Mouse (Mus musculus) liver, embryonic 14.5 days (tissue): Measurements from ENCODE around the gene Cpvl. TPM values are rescaled to one million over a fixed set of nuclear protein-coding genes. Genes with fewer than 3 reads are reported as not detected.

Source experiments
- ATAC-seq: fragments of 200-750 bp; cut with Nextera tagmentation; 2 replicates; pipeline ENCODE4 v1.8.0; 2017; ENCODE audit warnings: moderate number of reproducible peaks, mild to moderate bottlenecking, moderate library complexity; ENCODE audit not compliant: insufficient read depth
- DNase-seq, 3 experiments: peaks; one replicate each; pipeline ENCODE4 v3.0.0-alpha.2; 2012 to 2013; ENCODE audit warnings: low read depth in 3 of 3, low spot score in 3 of 3
- H3K27ac ChIP-seq: fragments of 300-500 bp; sonication (generic); 2 replicates; pipeline ENCODE4 v1.5.1; 2014; ENCODE audit warnings: moderate library complexity, mild to moderate bottlenecking, control low read depth, inconsistent platforms
- H3K27me3 ChIP-seq: fragments of 300-500 bp; sonication (generic); 2 replicates; pipeline ENCODE4 v1.6.1; 2014; ENCODE audit warnings: mild to moderate bottlenecking, low read length, moderate library complexity; ENCODE audit not compliant: control insufficient read depth, insufficient read depth
- H3K36me3 ChIP-seq: fragments of 300-500 bp; sonication (generic); replicated peaks from 2 replicates; pipeline ENCODE4 v1.6.1; 2014; ENCODE audit warnings: low read depth; ENCODE audit not compliant: control insufficient read depth, insufficient read depth
- H3K4me1 ChIP-seq, 2 experiments: fragments of 200-500 bp in 1 of 2; fragments of 300-500 bp in 1 of 2; sonication (generic) in 1 of 2; replicated peaks; 2 replicates each; pipeline ENCODE4 v1.6.1; 2012 to 2014; ENCODE audit warnings: antibody characterized with exemption in 1 of 2, inconsistent platforms in 1 of 2, low read length in 1 of 2; ENCODE audit not compliant: control insufficient read depth in 2 of 2, insufficient read depth in 2 of 2
- H3K4me2 ChIP-seq: fragments of 300-500 bp; sonication (generic); 2 replicates; pipeline ENCODE4 v1.6.1; 2014; ENCODE audit warnings: low read depth, mild to moderate bottlenecking, control low read depth, moderate library complexity
- H3K4me3 ChIP-seq, 2 experiments: fragments of 200-500 bp in 1 of 2; fragments of 300-500 bp in 1 of 2; sonication (generic) in 1 of 2; 2 replicates each; pipeline ENCODE4 v1.5.1; 2012 to 2014; ENCODE audit warnings: low read depth in 2 of 2, low read length in 2 of 2, mild to moderate bottlenecking in 2 of 2, control low read depth in 1 of 2, inconsistent platforms in 1 of 2, moderate library complexity in 1 of 2; ENCODE audit not compliant: insufficient read depth in 1 of 2
- H3K9ac ChIP-seq: fragments of 300-500 bp; sonication (generic); replicated peaks from 2 replicates; pipeline ENCODE4 v1.6.1; 2014; ENCODE audit warnings: mild to moderate bottlenecking, control low read depth, moderate library complexity
- H3K9me3 ChIP-seq: fragments of 300-500 bp; sonication (generic); 2 replicates; pipeline ENCODE4 v1.6.1; 2016; ENCODE audit warnings: low read length, mixed read lengths; ENCODE audit not compliant: control insufficient read depth
- CTCF ChIP-seq: IDR thresholded peaks from 2 replicates; pipeline ENCODE4 v1.5.1; 2016; ENCODE audit warnings: antibody characterized with exemption, low read depth, control low read depth
- EP300 ChIP-seq: IDR thresholded peaks from 2 replicates; pipeline ENCODE4 v1.6.1; 2016; ENCODE audit warnings: antibody characterized with exemption, low read depth
- WGBS: fragments of 180-500 bp; shearing (Covaris S2); extraction: QIAGEN DNeasy Blood & Tissue Kit; methylation state at CpG from one replicate; pipeline ENCODE4 v1.1.7; 2014; ENCODE audit not compliant: insufficient replicate concordance; 5-methylcytosine and 5-hydroxymethylcytosine counted together
- polyA plus RNA-seq, 2 experiments: library from polyadenylated mRNA; depleted of rRNA in 1 of 2; stranded (reverse) in 1 of 2; unstranded in 1 of 2; fragments of >200 nt; fragmentation: Nextera tagmentation in 1 of 2; extraction: Ambion mirVana in 1 of 2; gene quantifications; 2 replicates each; pipeline versions ENCODE4 v1.2.1 to v1.2.3; 2012 to 2014

Gene Cpvl
- polyA plus RNA-seq, 2 experiments = not detected

DNA sequence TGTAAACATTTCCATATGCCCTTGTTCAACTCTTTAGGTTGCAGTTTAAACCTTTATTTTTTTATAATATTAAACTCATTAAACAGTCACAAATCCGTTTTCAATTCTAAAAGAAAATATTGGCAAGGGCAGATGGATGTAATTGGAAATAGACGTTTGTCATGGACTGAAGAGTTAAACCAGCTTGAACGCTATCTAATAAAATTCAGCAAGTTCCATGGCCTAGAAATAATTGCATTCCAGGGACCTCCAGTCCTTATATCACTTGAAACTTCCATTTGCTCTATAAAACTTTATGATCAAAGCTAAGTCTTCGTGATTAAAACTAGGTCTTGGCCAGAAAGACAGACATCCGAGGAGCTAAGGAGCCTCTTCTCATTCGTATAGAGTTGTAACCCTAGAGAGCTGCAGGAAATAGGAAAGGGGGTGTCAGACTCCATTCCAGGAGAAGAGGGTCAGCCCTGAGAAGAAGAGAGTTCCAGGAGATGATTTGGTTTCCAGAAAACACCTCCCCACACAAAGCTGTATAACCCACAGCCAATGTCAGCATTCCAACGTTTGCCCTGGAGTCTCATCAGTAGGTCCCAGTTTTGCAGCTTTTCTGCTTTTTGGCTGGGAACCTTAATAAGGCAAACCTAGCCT is 36.2 kb downstream of the Cpvl start:
- H3K9me3 ChIP-seq = no peaks in the 10 kb centered on the region
- no peak overlapping the region for H3K4me2 ChIP-seq
- ATAC-seq (no peak), DNase-seq (no peak)
- no peaks in the 10 kb centered on the region for H3K36me3 ChIP-seq
- 55% methylated on average over 7 of the region's 7 CpGs for WGBS
- peaks cover 0 to 2% of the 10 kb centered on the region in 2 experiments; a peak in 1 of 4 replicates for H3K4me1 ChIP-seq
- H3K27ac ChIP-seq = no peak overlapping the region
- no peak overlapping the region for H3K9ac ChIP-seq
- H3K4me3 ChIP-seq = no peak overlapping the region
- TF ChIP-seq EP300 = no peak
- TF ChIP-seq CTCF = no peak
- no peaks in the 10 kb centered on the region for H3K27me3 ChIP-seq

DNA sequence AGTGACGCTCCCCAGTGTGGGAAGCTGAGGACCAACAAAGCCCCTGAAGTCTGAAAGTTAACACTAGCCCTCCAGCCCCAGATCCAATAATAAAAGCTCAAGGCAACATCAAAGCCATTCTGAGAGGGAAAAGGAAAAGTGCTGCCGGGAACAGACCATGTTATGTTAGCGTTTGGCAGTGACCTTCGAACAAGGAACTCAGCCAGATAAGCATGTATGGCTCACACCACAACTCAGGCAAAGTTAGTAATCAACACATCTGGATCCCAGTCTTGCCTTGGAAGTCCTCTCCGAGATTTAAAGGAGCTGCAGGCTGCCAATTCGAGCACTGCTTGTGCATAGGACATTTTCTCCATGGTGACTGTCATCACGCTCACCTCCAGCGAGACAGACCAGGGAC is 38.7 kb downstream of the Cpvl start:
- H3K27me3 ChIP-seq = no peaks in the 10 kb centered on the region
- no peaks in the 10 kb centered on the region for H3K9me3 ChIP-seq
- H3K9ac ChIP-seq = no peak overlapping the region
- WGBS = 42% methylated on average over 8 of the region's 8 CpGs
- TF ChIP-seq CTCF = no peak
- TF ChIP-seq EP300 = no peak
- no peaks in the 10 kb centered on the region for H3K36me3 ChIP-seq
- ATAC-seq (no peak), DNase-seq (no peak)
- H3K27ac ChIP-seq = no peak overlapping the region
- no peak overlapping the region for H3K4me3 ChIP-seq
- H3K4me2 ChIP-seq = no peak overlapping the region
- peaks cover 0 to 2% of the 10 kb centered on the region in 2 experiments; a peak in 1 of 4 replicates for H3K4me1 ChIP-seq

- H3K9ac ChIP-seq = no peak overlapping the region
- no peak overlapping the region for H3K4me3 ChIP-seq
- H3K4me2 ChIP-seq = no peak overlapping the region
- H3K36me3 ChIP-seq = no peaks in the 10 kb centered on the region
- ATAC-seq = no peak
- peaks cover 0 to 2% of the 10 kb centered on the region in 2 experiments; a peak in 1 of 4 replicates for H3K4me1 ChIP-seq
- TF ChIP-seq CTCF = no peak
- TF ChIP-seq EP300 = no peak
- H3K27ac ChIP-seq = no peak overlapping the region
- H3K27me3 ChIP-seq = no peaks in the 10 kb centered on the region
- H3K9me3 ChIP-seq = no peaks in the 10 kb centered on the region
- 34% methylated on average over 3 of the region's 3 CpGs for WGBS
- no peak for DNase-seq
Observed at GRCm38 (mm10) chr6:53938942-53939341, 39.5 kb downstream of the Cpvl start.

GRCm38 (mm10) chr6:53937143-53938134 is 41.0 kb downstream of the Cpvl start:
- no peaks in the 10 kb centered on the region for H3K9me3 ChIP-seq
- H3K36me3 ChIP-seq = no peaks in the 10 kb centered on the region
- ATAC-seq (no peak), DNase-seq (no peak)
- 58% methylated on average over 15 of the region's 15 CpGs for WGBS
- TF ChIP-seq CTCF = no peak
- no peak for TF ChIP-seq EP300
- H3K4me1 ChIP-seq = peaks cover 0 to 2% of the 10 kb centered on the region in 2 experiments; a peak in 1 of 4 replicates
- H3K4me2 ChIP-seq = no peak overlapping the region
- no peak overlapping the region for H3K9ac ChIP-seq
- H3K4me3 ChIP-seq = no peak overlapping the region
- H3K27me3 ChIP-seq = no peaks in the 10 kb centered on the region
- H3K27ac ChIP-seq = no peak overlapping the region

DNA sequence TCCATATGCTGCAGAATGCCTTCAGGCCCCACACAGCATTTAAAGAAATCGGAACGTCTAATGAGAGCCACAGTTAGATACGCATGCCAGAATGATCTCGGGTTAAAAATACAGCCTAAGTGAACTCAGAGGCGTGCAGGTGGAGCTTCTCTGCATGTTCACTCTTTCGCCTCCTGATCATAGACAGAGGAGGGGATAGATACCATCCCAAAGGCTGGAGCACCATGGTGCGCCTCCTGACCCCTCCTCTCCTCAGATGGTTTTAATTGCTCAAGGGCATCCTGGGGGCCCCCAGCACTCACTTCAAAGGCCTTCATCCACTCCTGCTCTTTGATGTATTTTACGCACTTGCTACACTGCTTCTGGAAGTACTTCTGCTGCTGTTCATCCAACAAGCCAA is 46.9 kb downstream of the Cpvl start:
- Histone ChIP-seq H3K4me1 (no peaks in the 10 kb centered on the region), H3K27ac (no peak overlapping the region), H3K36me3 (no peaks in the 10 kb centered on the region), H3K9ac (no peak overlapping the region), H3K4me2 (no peak overlapping the region), H3K9me3 (no peaks in the 10 kb centered on the region), H3K4me3 (no peak overlapping the region), H3K27me3 (no peaks in the 10 kb centered on the region)
- 63% methylated on average over 8 of the region's 8 CpGs for WGBS
- DNase-seq (no peak), ATAC-seq (no peak)
- TF ChIP-seq CTCF (no peak), EP300 (no peak)
